Mouse (Mus musculus) liver, postnatal 0 days (tissue): ENCODE measurements around the gene Ndufaf2. TPM values are rescaled to one million over a fixed set of nuclear protein-coding genes. Genes with fewer than 3 reads are reported as not detected.

Source experiments
- ATAC-seq: fragments of 200-750 bp; cut with Nextera tagmentation; 2 replicates; pipeline ENCODE4 v1.8.0; 2017; ENCODE audit warnings: mild to moderate bottlenecking, moderate library complexity
- DNase-seq: peaks from one replicate; pipeline ENCODE4 v3.0.0-alpha.2; 2016
- H3K27ac ChIP-seq: fragments of 300-500 bp; sonication (generic); 2 replicates; pipeline ENCODE4 v1.5.1; 2014; ENCODE audit warnings: antibody characterized with exemption, moderate library complexity, mild to moderate bottlenecking, low read depth
- H3K27me3 ChIP-seq: fragments of 300-500 bp; sonication (generic); 2 replicates; pipeline ENCODE4 v1.6.1; 2014; ENCODE audit warnings: low read length, control low read depth, mixed read lengths; ENCODE audit not compliant: insufficient read depth
- H3K36me3 ChIP-seq: fragments of 300-500 bp; sonication (generic); replicated peaks from 2 replicates; pipeline ENCODE4 v1.6.1; 2014; ENCODE audit warnings: mild to moderate bottlenecking, control low read depth, low read length, moderate library complexity, mixed read lengths; ENCODE audit not compliant: insufficient read depth
- H3K4me1 ChIP-seq: fragments of 300-500 bp; sonication (generic); 2 replicates; pipeline ENCODE4 v1.6.1; 2014; ENCODE audit warnings: antibody characterized with exemption, mild to moderate bottlenecking, control low read depth; ENCODE audit not compliant: insufficient read depth
- H3K4me2 ChIP-seq: fragments of 300-500 bp; sonication (generic); 2 replicates; pipeline ENCODE4 v1.6.1; 2014; ENCODE audit warnings: low read depth, mild to moderate bottlenecking, low read length, moderate library complexity, mixed read lengths
- H3K4me3 ChIP-seq: fragments of 300-500 bp; sonication (generic); 2 replicates; pipeline ENCODE4 v1.5.1; 2014; ENCODE audit warnings: low read depth, low read length
- H3K9ac ChIP-seq: fragments of 300-500 bp; sonication (generic); replicated peaks from 2 replicates; pipeline ENCODE4 v1.6.1; 2014; ENCODE audit warnings: mild to moderate bottlenecking, moderate library complexity
- H3K9me3 ChIP-seq: fragments of 300-500 bp; sonication (generic); 2 replicates; pipeline ENCODE4 v1.6.1; 2016; ENCODE audit warnings: mild to moderate bottlenecking, control low read depth, low read length, mixed read lengths
- CTCF ChIP-seq: sonication (generic); IDR thresholded peaks from 2 replicates; pipeline ENCODE4 v1.5.1; 2016; ENCODE audit warnings: antibody characterized with exemption, low read depth
- EP300 ChIP-seq: IDR thresholded peaks from 2 replicates; pipeline ENCODE4 v1.6.1; 2016; ENCODE audit warnings: antibody characterized with exemption, low read depth, mild to moderate bottlenecking
- WGBS: fragments of 180-500 bp; shearing (Covaris S2); extraction: QIAGEN DNeasy Blood & Tissue Kit; methylation state at CpG from one replicate; pipeline ENCODE4 v1.1.7; 2014; ENCODE audit not compliant: insufficient replicate concordance; 5-methylcytosine and 5-hydroxymethylcytosine counted together
- polyA plus RNA-seq: library from polyadenylated mRNA; unstranded; fragments of >200 nt; fragmentation: Nextera tagmentation; extraction: Ambion mirVana; gene quantifications from 2 replicates; pipeline ENCODE4 v1.2.1, GENCODE M21; 2015

Gene Ndufaf2
- polyA plus RNA-seq, 1 experiment from 2014 or later: 39.5 TPM

GRCm38 (mm10) chr13:108046891-108047290 is 111.5 kb downstream of the Ndufaf2 start:
- H3K27ac ChIP-seq: no peak overlapping the region
- ATAC-seq (no peak), DNase-seq (no peak)
- no peaks in the 10 kb centered on the region for H3K27me3 ChIP-seq
- no peaks in the 10 kb centered on the region for H3K9me3 ChIP-seq
- H3K4me1 ChIP-seq: peaks cover 24% of the 10 kb centered on the region
- 82% methylated on average over 6 of the region's 6 CpGs for WGBS
- no peak for TF ChIP-seq CTCF
- no peak for TF ChIP-seq EP300
- no peak overlapping the region for H3K4me2 ChIP-seq
- H3K9ac ChIP-seq: no peak overlapping the region
- H3K4me3 ChIP-seq: no peak overlapping the region
- H3K36me3 ChIP-seq: peaks cover 12% of the 10 kb centered on the region

- H3K9me3 ChIP-seq: no peaks in the 10 kb centered on the region
- no peak for ATAC-seq
- 81% methylated on average over 3 of the region's 3 CpGs for WGBS
- H3K27ac ChIP-seq: no peak overlapping the region
- H3K4me2 ChIP-seq: no peak overlapping the region
- H3K4me3 ChIP-seq: no peak overlapping the region
- DNase-seq: no peak
- no peaks in the 10 kb centered on the region for H3K27me3 ChIP-seq
- H3K36me3 ChIP-seq: peaks cover 12% of the 10 kb centered on the region
- H3K4me1 ChIP-seq: peaks cover 25% of the 10 kb centered on the region
- TF ChIP-seq CTCF (no peak), EP300 (no peak)
- H3K9ac ChIP-seq: no peak overlapping the region
Measured at GRCm38 (mm10) chr13:108046071-108046470, 112.4 kb downstream of the Ndufaf2 start.

- H3K27ac ChIP-seq: no peak overlapping the region
Measured at GRCm38 (mm10) chr13:108045646-108046045, 112.8 kb downstream of the Ndufaf2 start.

GRCm38 (mm10) chr13:108044222-108044941 is 114.0 kb downstream of the Ndufaf2 start, which contains the start of gene Smim15:
Smim15 (plus strand) TSS chr13:108044446.
- Histone ChIP-seq H3K4me2 (peak within 1 kb of the TSS; percentile 95), H3K36me3 (peaks cover 12% of the 10 kb centered on the region), H3K4me1 (peaks cover 28% of the 10 kb centered on the region), H3K9me3 (no peaks in the 10 kb centered on the region), H3K4me3 (peak within 1 kb of the TSS; percentile 87), H3K27me3 (no peaks in the 10 kb centered on the region), H3K27ac (peak within 1 kb of the TSS; percentile 89), H3K9ac (peak within 1 kb of the TSS; percentile 84)
- DNase-seq (peak; percentile 94), ATAC-seq (peak; percentile 95)
- TF ChIP-seq CTCF (no peak), EP300 (no peak)
- WGBS: under 1% methylated on average over 59 of the region's 71 CpGs

More at GRCm38 (mm10) chr13:108045646-108046045, 112.8 kb downstream of the Ndufaf2 start:
- Histone ChIP-seq H3K36me3 (peaks cover 12% of the 10 kb centered on the region), H3K9me3 (no peaks in the 10 kb centered on the region), H3K9ac (no peak overlapping the region), H3K4me2 (no peak overlapping the region), H3K27me3 (no peaks in the 10 kb centered on the region), H3K4me1 (peaks cover 28% of the 10 kb centered on the region), H3K4me3 (no peak overlapping the region)
- 61% methylated on average over 3 of the region's 3 CpGs for WGBS
- DNase-seq (no peak), ATAC-seq (no peak)
- TF ChIP-seq EP300 (no peak), CTCF (no peak)

DNA sequence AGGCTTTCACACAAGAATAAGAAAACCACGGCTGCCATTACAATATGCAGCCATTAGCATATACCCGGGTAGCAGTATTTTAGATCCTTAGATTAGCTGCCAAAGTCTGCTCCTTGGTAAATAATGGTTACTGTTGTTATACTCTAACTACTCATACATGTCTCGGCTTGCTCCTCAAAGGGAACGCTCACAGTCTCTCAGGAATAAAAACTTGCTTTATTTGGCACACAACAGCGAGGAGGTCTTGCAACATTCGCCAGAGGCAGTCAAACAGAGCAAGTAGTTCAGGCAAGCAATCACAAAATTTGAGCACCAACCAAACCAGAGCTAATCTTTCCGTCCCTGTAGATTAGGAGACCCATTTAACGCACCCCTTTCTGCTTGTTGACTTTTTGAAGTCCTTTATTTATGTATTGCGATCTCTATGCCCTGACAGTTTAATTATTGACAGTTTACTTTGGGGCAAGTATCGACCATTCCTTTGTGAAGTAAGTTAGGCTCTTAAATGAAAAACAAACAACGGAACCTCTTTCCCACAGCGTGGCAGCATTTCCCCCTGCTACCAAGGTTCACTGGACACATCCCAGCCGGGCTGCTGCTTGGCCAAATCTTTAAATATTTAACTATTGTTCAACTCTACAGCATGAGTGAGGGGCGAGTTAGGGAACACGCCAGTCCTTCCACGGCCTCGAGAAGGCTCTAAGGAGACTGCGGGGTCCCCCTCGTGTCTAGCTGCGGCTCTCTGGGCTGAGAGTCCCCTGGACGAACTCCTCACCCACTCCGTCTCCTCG is 114.8 kb downstream of the Ndufaf2 start:
- Histone ChIP-seq H3K9ac (peak overlapping the region; percentile 84), H3K4me3 (peak overlapping the region; percentile 87), H3K27me3 (no peaks in the 10 kb centered on the region), H3K36me3 (peaks cover 12% of the 10 kb centered on the region), H3K27ac (peak overlapping the region; percentile 89), H3K4me2 (peak overlapping the region; percentile 95), H3K9me3 (no peaks in the 10 kb centered on the region), H3K4me1 (peaks cover 28% of the 10 kb centered on the region)
- no peak for TF ChIP-seq EP300
- no peak for TF ChIP-seq CTCF
- 2% methylated on average over 22 of the region's 23 CpGs for WGBS
- DNase-seq: peak; percentile 29
- peak; percentile 62 for ATAC-seq

DNA sequence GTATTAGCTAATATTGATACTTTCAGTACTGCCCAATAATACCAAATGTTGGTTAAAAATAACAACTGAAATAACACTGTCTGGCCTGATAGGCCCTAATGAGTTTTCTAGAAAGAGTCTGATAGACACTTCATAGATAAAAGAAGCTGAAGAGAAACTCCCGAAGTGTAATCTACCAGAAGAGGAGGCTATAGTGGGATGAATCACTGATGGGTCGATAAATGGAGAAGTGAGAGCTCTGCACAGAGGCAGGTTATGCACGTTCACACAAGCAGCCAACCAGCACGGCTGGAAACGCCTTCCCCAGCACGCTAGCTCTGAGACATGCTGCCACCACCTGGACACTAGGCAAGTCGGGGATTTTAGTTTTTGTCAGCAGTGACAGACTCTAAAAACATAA is 117.1 kb downstream of the Ndufaf2 start:
- Histone ChIP-seq H3K27ac (no peak overlapping the region), H3K9ac (no peak overlapping the region), H3K4me1 (peaks cover 28% of the 10 kb centered on the region), H3K9me3 (no peaks in the 10 kb centered on the region), H3K4me2 (no peak overlapping the region), H3K27me3 (no peaks in the 10 kb centered on the region), H3K4me3 (no peak overlapping the region), H3K36me3 (no peaks in the 10 kb centered on the region)
- peak; percentile 46 for ATAC-seq
- TF ChIP-seq EP300: no peak
- peak; percentile 79 for TF ChIP-seq CTCF
- WGBS: 0% methylated on average over 7 of the region's 7 CpGs
- peak; percentile 72 for DNase-seq
